Mouse (Mus musculus): ENCODE measurements around the gene Bbx.

Bbx gene

GRCm38 (mm10) chr16:50230624-50231023 lies 201.6 kb downstream of the Bbx start:
- no peak for DNase-seq (ENCODE audit: low spot score)

GRCm38 (mm10) chr16:50228833-50229232 lies 203.4 kb downstream of the Bbx start:
- DNase-seq (ENCODE audit: low spot score), result no peak

GRCm38 (mm10) chr16:50226274-50226673 lies 205.9 kb downstream of the Bbx start:
- no peak for DNase-seq (ENCODE audit: low spot score)

GRCm38 (mm10) chr16:50224946-50225345 lies 207.2 kb downstream of the Bbx start:
- no peak for DNase-seq (ENCODE audit: low spot score)

GRCm38 (mm10) chr16:50220734-50221501 lies 211.3 kb downstream of the Bbx start:
- DNase-seq (ENCODE audit: low spot score), result no peak

GRCm38 (mm10) chr16:50217084-50217483 lies 215.1 kb downstream of the Bbx start:
- DNase-seq (ENCODE audit: low spot score), result peak; percentile 32

GRCm38 (mm10) chr16:50211727-50212126 lies 220.5 kb downstream of the Bbx start:
- no peak for DNase-seq (ENCODE audit: low spot score)

GRCm38 (mm10) chr16:50211231-50211630 lies 221.0 kb downstream of the Bbx start:
- DNase-seq (ENCODE audit: low spot score), result no peak

- no peak for DNase-seq (ENCODE audit: low spot score)
Observed at GRCm38 (mm10) chr16:50210742-50211141, 221.4 kb downstream of the Bbx start.

- no peak for DNase-seq (ENCODE audit: low spot score)
Observed at GRCm38 (mm10) chr16:50204944-50205343, 227.2 kb downstream of the Bbx start.

- peak; percentile 44 for DNase-seq (ENCODE audit: low spot score)
Observed at GRCm38 (mm10) chr16:50201546-50202151, 230.5 kb downstream of the Bbx start.

GRCm38 (mm10) chr16:50200214-50200613 lies 232.0 kb downstream of the Bbx start:
- DNase-seq (ENCODE audit: low spot score), result no peak

- no peak for DNase-seq (ENCODE audit: low spot score)
Observed at GRCm38 (mm10) chr16:50196118-50196517, 236.1 kb downstream of the Bbx start.

GRCm38 (mm10) chr16:50192626-50193025 lies 239.6 kb downstream of the Bbx start:
- DNase-seq (ENCODE audit: low spot score), result no peak

GRCm38 (mm10) chr16:50189108-50189507 lies 243.1 kb downstream of the Bbx start:
- no peak for DNase-seq (ENCODE audit: low spot score)

GRCm38 (mm10) chr16:50186604-50187003 lies 245.6 kb downstream of the Bbx start:
- DNase-seq (ENCODE audit: low spot score), result no peak

GRCm38 (mm10) chr16:50185041-50185440 lies 247.1 kb downstream of the Bbx start:
- DNase-seq (ENCODE audit: low spot score), result peak; percentile 82

- no peak for DNase-seq (ENCODE audit: low spot score)
Observed at GRCm38 (mm10) chr16:50182988-50183387, 249.2 kb downstream of the Bbx start.

GRCm38 (mm10) chr16:50182561-50182960 lies 249.6 kb downstream of the Bbx start:
- DNase-seq (ENCODE audit: low spot score), result no peak

GRCm38 (mm10) chr16:50172760-50173159 lies 259.4 kb downstream of the Bbx start:
- DNase-seq (ENCODE audit: low spot score), result no peak

GRCm38 (mm10) chr16:50170812-50171211 lies 261.4 kb downstream of the Bbx start:
- no peak for DNase-seq (ENCODE audit: low spot score)

- DNase-seq (ENCODE audit: low spot score), result no peak
Observed at GRCm38 (mm10) chr16:50167983-50168299, 264.2 kb downstream of the Bbx start.

- DNase-seq (ENCODE audit: low spot score), result no peak
Observed at GRCm38 (mm10) chr16:50167231-50167982, 264.8 kb downstream of the Bbx start.
